In the genomic region with DNA sequence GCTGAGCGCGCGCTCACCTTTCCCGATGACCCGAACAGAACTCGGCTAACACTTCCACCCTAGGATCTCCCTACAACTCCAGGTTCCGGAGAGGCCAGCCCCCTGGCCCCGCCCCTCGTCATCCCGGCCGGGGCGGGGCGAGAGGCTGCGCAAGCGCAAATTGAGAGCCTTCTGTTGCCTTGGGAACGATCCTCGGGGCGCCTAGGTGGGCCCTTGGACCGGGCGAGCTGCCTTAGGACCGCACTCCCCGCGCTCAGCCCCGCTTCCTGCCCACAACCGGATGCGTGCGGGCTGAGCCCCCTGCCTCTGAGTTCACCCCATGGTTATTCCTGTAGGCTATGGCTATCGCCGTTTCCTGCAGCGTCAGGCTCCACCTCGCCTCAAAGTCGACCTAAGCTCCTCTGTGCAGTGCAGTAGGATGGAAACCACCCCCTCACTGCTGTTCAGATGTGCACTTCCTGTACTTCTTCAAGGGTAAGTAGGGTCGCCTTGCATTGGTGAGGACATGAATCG, we compare ENCODE assay signal across 8 mouse cellular contexts. TPM values are rescaled to one million over a fixed set of nuclear protein-coding genes. Genes with fewer than 3 reads are reported as not detected.
A peak's percentile ranks its signal among the peaks of the same experiment; 100 is the strongest.
DNase-seq lines count a peak whose midpoint lies in the region; ATAC-seq lines count a peak whose summit lies in the region.

A gene (minus strand): TSS at position 103 of the 513 bp plus-strand sequence.
A gene (plus strand): TSS at position 163 of the 513 bp plus-strand sequence.

- H3K27ac ChIP-seq in hindbrain, embryonic 11.5 days (ENCODE audit: low read depth, low read length), result peak within 1 kb of the TSS; percentile 63

- DNase-seq in MEL-GATA-1-ER (ENCODE audit: extremely low read depth, low read depth), result peak; percentile 67
- DNase-seq in cerebellum, adult 8-10 months, result peak; percentile 88
- peak; percentile 97 for DNase-seq in hindbrain, embryonic 11.5 days (ENCODE audit: low spot score)
- peak; percentile 85 to 90 for DNase-seq in layer of hippocampus, postnatal 10 days (ENCODE audit: low spot score in 2 of 2)
- DNase-seq in lung, postnatal 10 days, result peak; percentile 90
- DNase-seq in ovary, postnatal 36 days (ENCODE audit: low spot score), result peak; percentile 92
- peak; percentile 92 for DNase-seq in thymus, postnatal 25 days

- peak within 1 kb of the TSS; percentile 97 for H3K4me3 ChIP-seq in hindbrain, embryonic 11.5 days (ENCODE audit: low read depth, low read length)

- H3K9me3 ChIP-seq in hindbrain, embryonic 11.5 days (ENCODE audit: control insufficient read depth, low read length), result no peaks in the 10 kb centered on the region

- peak within 1 kb of the TSS; percentile 71 for H3K4me2 ChIP-seq in hindbrain, embryonic 11.5 days (replicated peaks; ENCODE audit: low read depth, low read length)

- H3K4me1 ChIP-seq in hindbrain, embryonic 11.5 days (replicated peaks; ENCODE audit: control insufficient read depth, insufficient read depth, low read length), result no peaks in the 10 kb centered on the region

- no peaks in the 10 kb centered on the region for H3K27me3 ChIP-seq in hindbrain, embryonic 11.5 days (ENCODE audit: control insufficient read depth, insufficient read depth, low read length)

- H3K9ac ChIP-seq in hindbrain, embryonic 11.5 days (ENCODE audit: low read depth, low read length), result peak within 1 kb of the TSS; percentile 94

- peaks cover 6% of the 10 kb centered on the region; the same call in 1 of the 2 replicates for H3K36me3 ChIP-seq in hindbrain, embryonic 11.5 days (ENCODE audit: control insufficient read depth, insufficient read depth, low read length)

- 0% methylated on average over 34 of the region's 34 CpGs for WGBS in hindbrain, embryonic 11.5 days

- peak; percentile 98 for ATAC-seq in frontal cortex, adult (ENCODE audit: low TSS enrichment)
- peak; percentile 97 for ATAC-seq in hindbrain, embryonic 11.5 days (ENCODE audit: low FRiP score)

RNA-seq across cellular contexts. Expression of the first gene that starts in this region (rescaled TPM):
- 147 and 150 TPM in 2 replicates for polyA plus RNA-seq in hindbrain, embryonic 11.5 days (2014; fragmentation: Nextera tagmentation; extraction: Ambion mirVana)
- 10 to 100 TPM; 31.6 to 36.3 TPM for total RNA-seq in layer of hippocampus, postnatal 10 days (2021)

RNA-seq across cellular contexts. Expression of the second gene that starts in this region (rescaled TPM):
- polyA plus RNA-seq in hindbrain, embryonic 11.5 days (2014; fragmentation: Nextera tagmentation; extraction: Ambion mirVana), result 47.5 and 47.7 TPM in 2 replicates
- 10 to 100 TPM; 58.9 to 62.3 TPM for total RNA-seq in layer of hippocampus, postnatal 10 days (2021)

Comparison
In these comparisons a context has a peak if more than half of its experiments do, and no peak if none do; other contexts are left out.
1. Peak in every context shown above with its lines: DNase-seq, ATAC-seq, H3K4me3 ChIP-seq and H3K27ac ChIP-seq.